Mouse (Mus musculus) heart, embryonic 14.5 days (tissue): ENCODE results near the gene Caskin1. TPM values are rescaled to one million over a fixed set of nuclear protein-coding genes. Genes with fewer than 3 reads are reported as not detected.

Source experiments
- ATAC-seq: fragments of 200-750 bp; cut with Nextera tagmentation; 2 replicates; pipeline ENCODE4 v1.8.0; 2017; ENCODE audit warnings: low read depth, moderate TSS enrichment; ENCODE audit not compliant: insufficient number of reproducible peaks, insufficient read depth, low FRiP score
- H3K27ac ChIP-seq, 2 experiments: fragments of 200-500 bp in 1 of 2; fragments of 300-500 bp in 1 of 2; sonication (generic) in 1 of 2; replicated peaks in 1 of 2; 2 replicates each; pipeline ENCODE4 v1.5.1; 2012 to 2014; ENCODE audit warnings: low read depth in 2 of 2, low read length in 2 of 2, control low read depth in 1 of 2, mild to moderate bottlenecking in 1 of 2, mixed read lengths in 1 of 2; ENCODE audit not compliant: control insufficient read depth in 1 of 2, insufficient read depth in 1 of 2
- H3K27me3 ChIP-seq: fragments of 300-500 bp; sonication (generic); 2 replicates; pipeline ENCODE4 v1.6.1; 2014; ENCODE audit warnings: mild to moderate bottlenecking, low read length, control low read depth; ENCODE audit not compliant: control insufficient read depth, insufficient read depth
- H3K36me3 ChIP-seq: fragments of 300-500 bp; sonication (generic); 2 replicates; pipeline ENCODE4 v1.6.1; 2014; ENCODE audit warnings: mild to moderate bottlenecking, control low read depth, low read length, mixed read lengths; ENCODE audit not compliant: control insufficient read depth, insufficient read depth
- H3K4me1 ChIP-seq, 2 experiments: fragments of 200-500 bp in 1 of 2; fragments of 300-500 bp in 1 of 2; sonication (generic) in 1 of 2; 2 replicates each; pipeline ENCODE4 v1.6.1; 2012 to 2014; ENCODE audit warnings: low read length in 2 of 2, control low read depth in 1 of 2, mixed read lengths in 1 of 2; ENCODE audit not compliant: control insufficient read depth in 2 of 2, insufficient read depth in 2 of 2
- H3K4me2 ChIP-seq: fragments of 300-500 bp; sonication (generic); 2 replicates; pipeline ENCODE4 v1.6.1; 2014; ENCODE audit warnings: mild to moderate bottlenecking, low read length
- H3K4me3 ChIP-seq, 2 experiments: fragments of 200-500 bp in 1 of 2; fragments of 300-500 bp in 1 of 2; sonication (generic) in 1 of 2; 2 replicates each; pipeline ENCODE4 v1.5.1; 2012 to 2014; ENCODE audit warnings: low read length in 2 of 2, mild to moderate bottlenecking in 2 of 2, control low read depth in 1 of 2, low read depth in 1 of 2, moderate library complexity in 1 of 2; ENCODE audit not compliant: control insufficient read depth in 1 of 2, insufficient read depth in 1 of 2
- H3K9ac ChIP-seq: fragments of 300-500 bp; sonication (generic); 2 replicates; pipeline ENCODE4 v1.6.1; 2014; ENCODE audit warnings: mild to moderate bottlenecking, low read length
- H3K9me3 ChIP-seq: fragments of 300-500 bp; sonication (generic); 2 replicates; pipeline ENCODE4 v1.6.1; 2016; ENCODE audit warnings: low read length, control low read depth; ENCODE audit not compliant: control insufficient read depth
- WGBS: fragments of 180-500 bp; shearing (Covaris S2); extraction: QIAGEN DNeasy Blood & Tissue Kit; methylation state at CpG from one replicate; pipeline ENCODE4 v1.1.7; 2014; 5-methylcytosine and 5-hydroxymethylcytosine counted together
- polyA plus RNA-seq: library from polyadenylated mRNA; unstranded; fragments of >200 nt; fragmentation: Nextera tagmentation; extraction: Ambion mirVana; gene quantifications from 2 replicates; pipeline ENCODE4 v1.2.1, GENCODE M21; 2014

The Caskin1 gene
- polyA plus RNA-seq, 1 experiment from 2014 or later: 0.26 TPM

DNA sequence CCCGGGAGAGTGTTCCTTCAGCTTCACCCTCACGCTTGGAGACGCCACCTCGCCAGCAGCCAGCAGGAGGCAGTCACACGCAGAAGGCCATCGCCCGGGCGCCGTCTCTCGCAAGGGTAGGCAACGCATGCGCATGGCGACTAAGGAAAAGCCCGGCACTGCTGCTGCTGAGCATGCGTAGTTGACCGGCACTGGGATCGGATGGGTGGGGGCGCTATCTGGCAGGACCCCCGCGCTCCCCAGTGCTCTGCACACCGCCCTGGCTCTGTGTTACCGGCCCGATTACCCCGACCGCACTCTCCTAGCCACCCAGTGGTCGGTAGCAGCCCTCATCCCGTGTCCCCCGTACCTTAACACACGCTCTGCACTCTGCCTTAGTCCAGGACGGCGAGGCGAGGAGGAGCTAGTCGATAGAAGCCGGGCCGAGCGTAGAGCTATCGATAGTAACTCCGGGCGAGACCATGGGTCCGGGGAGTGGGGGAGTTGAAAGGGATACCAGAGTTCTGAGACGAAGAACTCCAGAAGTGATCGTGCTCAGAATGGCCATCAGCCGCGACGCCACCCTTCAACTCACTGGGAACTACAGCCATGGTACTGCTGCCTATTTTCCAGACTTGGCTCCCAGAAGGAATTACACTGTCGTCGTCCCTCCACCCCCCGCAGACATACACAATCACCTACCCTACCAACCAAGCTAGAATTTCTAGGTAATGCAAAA is 9.6 kb upstream of the Caskin1 start, which contains the start of gene Mlst8:
Gene Mlst8 (minus strand): TSS at position 416 of the 718 bp plus-strand sequence.
- Histone ChIP-seq H3K9me3 (no peaks in the 10 kb centered on the region), H3K4me2 (peak within 1 kb of the TSS; percentile 62), H3K27ac (peak within 1 kb of the TSS; percentile 93 to 98), H3K27me3 (no peaks in the 10 kb centered on the region), H3K9ac (peak within 1 kb of the TSS; percentile 88), H3K4me1 (peaks cover 7 to 8% of the 10 kb centered on the region in 2 experiments; a peak in 3 of 4 replicates), H3K4me3 (peak within 1 kb of the TSS; percentile 62 to 81), H3K36me3 (peaks cover 39% of the 10 kb centered on the region)
- WGBS: under 1% methylated on average over 46 of the region's 48 CpGs
- peak; percentile 89 for ATAC-seq

- Histone ChIP-seq H3K27ac (no peak overlapping the region), H3K9me3 (no peaks in the 10 kb centered on the region), H3K36me3 (peaks cover 34% of the 10 kb centered on the region), H3K4me3 (peak overlapping the region in 1 of 2 experiments; percentile 81; a peak in 2 of 4 replicates), H3K9ac (peak overlapping the region; percentile 56), H3K4me1 (peaks cover 5 to 6% of the 10 kb centered on the region in 2 experiments; a peak in 3 of 4 replicates), H3K27me3 (no peaks in the 10 kb centered on the region), H3K4me2 (peak overlapping the region; percentile 62)
- WGBS: 20% methylated on average over 1 of the region's 1 CpGs
- ATAC-seq: no peak
Measured at GRCm38 (mm10) chr17:24479431-24479830, 9.0 kb upstream of the Caskin1 start.

- H3K27ac ChIP-seq: no peak overlapping the region
- H3K9me3 ChIP-seq: no peaks in the 10 kb centered on the region
- H3K4me2 ChIP-seq: no peak overlapping the region
- peaks cover 25% of the 10 kb centered on the region for H3K36me3 ChIP-seq
- no peaks in the 10 kb centered on the region for H3K27me3 ChIP-seq
- 46% methylated on average over 3 of the region's 3 CpGs for WGBS
- H3K9ac ChIP-seq: no peak overlapping the region
- no peak overlapping the region for H3K4me3 ChIP-seq
- ATAC-seq: no peak
- H3K4me1 ChIP-seq: peaks cover 7 to 8% of the 10 kb centered on the region in 2 experiments; a peak in 3 of 4 replicates
Measured at GRCm38 (mm10) chr17:24480201-24480826, 8.1 kb upstream of the Caskin1 start.

- WGBS: 95% methylated on average over 20 of the region's 20 CpGs
- no peak overlapping the region for H3K4me2 ChIP-seq
- peaks cover 16% of the 10 kb centered on the region for H3K36me3 ChIP-seq
- H3K9me3 ChIP-seq: no peaks in the 10 kb centered on the region
- H3K27me3 ChIP-seq: no peaks in the 10 kb centered on the region
- H3K4me1 ChIP-seq: peaks cover 10 to 11% of the 10 kb centered on the region in 2 experiments; a peak in 3 of 4 replicates
- H3K4me3 ChIP-seq: no peak overlapping the region
- H3K9ac ChIP-seq: no peak overlapping the region
- H3K27ac ChIP-seq: no peak overlapping the region
- ATAC-seq: no peak
Measured at GRCm38 (mm10) chr17:24481027-24481815, 7.2 kb upstream of the Caskin1 start.

DNA sequence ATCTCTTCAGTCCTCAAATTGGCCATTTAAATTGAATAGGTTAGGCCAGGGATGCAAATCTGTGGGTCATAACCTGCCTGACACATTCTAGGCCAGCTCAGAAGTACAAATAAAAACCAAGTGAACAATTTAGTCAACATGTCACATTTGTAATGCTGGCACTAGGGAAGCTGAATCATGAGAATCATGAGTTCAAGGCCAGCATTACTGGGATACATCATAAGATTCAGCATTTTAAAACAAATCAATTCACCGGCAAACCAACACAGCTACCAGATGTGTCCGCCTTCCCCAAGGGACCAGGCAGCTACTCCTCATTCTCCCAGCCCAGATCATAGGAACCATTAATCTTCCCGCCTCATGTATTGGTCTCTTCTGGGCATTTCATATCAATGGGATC is 4.9 kb upstream of the Caskin1 start:
- ATAC-seq: no peak
- whole genome bisulfite sequencing: 86% methylated on average over 3 of the region's 3 CpGs
- H3K36me3 ChIP-seq: no peaks in the 10 kb centered on the region
- peaks cover 17% of the 10 kb centered on the region for H3K27me3 ChIP-seq
- no peaks in the 10 kb centered on the region for H3K9me3 ChIP-seq
- no peak overlapping the region for H3K27ac ChIP-seq
- H3K9ac ChIP-seq: no peak overlapping the region
- H3K4me1 ChIP-seq: peaks cover 7 to 12% of the 10 kb centered on the region in 2 experiments; a peak in 3 of 4 replicates
- no peak overlapping the region for H3K4me3 ChIP-seq
- H3K4me2 ChIP-seq: no peak overlapping the region

GRCm38 (mm10) chr17:24485090-24485860 is 3.1 kb upstream of the Caskin1 start:
- peaks cover 32% of the 10 kb centered on the region for H3K27me3 ChIP-seq
- no peaks in the 10 kb centered on the region for H3K9me3 ChIP-seq
- H3K4me3 ChIP-seq: no peak overlapping the region
- H3K4me2 ChIP-seq: no peak overlapping the region
- 38% methylated on average over 11 of the region's 11 CpGs for WGBS
- no peak overlapping the region for H3K27ac ChIP-seq
- peaks cover 7 to 17% of the 10 kb centered on the region in 2 experiments; a peak in 3 of 4 replicates for H3K4me1 ChIP-seq
- ATAC-seq: no peak
- no peaks in the 10 kb centered on the region for H3K36me3 ChIP-seq
- H3K9ac ChIP-seq: no peak overlapping the region
